Mouse (Mus musculus): ENCODE measurements at regions not wholly inside any gene's neighbourhood (a gene's known extent, or its start where the extent isn't known, plus 50 kb on each side); places are given as distances from the start of the nearest gene placed in this dataset.

- Histone ChIP-seq H3K79me2 (ENCODE audit: control insufficient read depth, insufficient read depth) (no peaks in the 10 kb centered on the region), H3ac (ENCODE audit: control insufficient read depth, insufficient read length) (no peak overlapping the region), H3K27me3 (ENCODE audit: control insufficient read depth, insufficient read depth, insufficient read length) (no peaks in the 10 kb centered on the region), H3K36me3 (ENCODE audit: control insufficient read depth, insufficient read depth) (no peaks in the 10 kb centered on the region), H3K4me3 (no peak overlapping the region), H3K4me2 (ENCODE audit: low read depth) (peak overlapping the region; percentile 20)
- peak in 1 of 3 experiments; percentile 8 for TF ChIP-seq MYOD1 (IDR thresholded peaks at IDR 0.05; ENCODE audit: control insufficient read depth in 1 of 3, insufficient read length in 2 of 3, low read depth in 2 of 3)
- no peak for TF ChIP-seq REST (IDR thresholded peaks at IDR 0.05; ENCODE audit: insufficient read depth, insufficient read length)
- TF ChIP-seq POLR2AphosphoS2 (IDR thresholded peaks at IDR 0.05; ENCODE audit: insufficient read length, low read depth), result no peak
- TF ChIP-seq USF1 (IDR thresholded peaks at IDR 0.05; ENCODE audit: low read depth), result no peak
- TF ChIP-seq POLR2A (IDR thresholded peaks at IDR 0.05; ENCODE audit: insufficient read length, low read depth), result no peak
- peak; percentile 92 for TF ChIP-seq CEBPB (IDR thresholded peaks at IDR 0.05; ENCODE audit: insufficient read depth, poor library complexity, severe bottlenecking)
- no peak for TF ChIP-seq TCF12 (IDR thresholded peaks at IDR 0.05; ENCODE audit: insufficient read depth, poor library complexity, severe bottlenecking)
- no peak for TF ChIP-seq MAX (IDR thresholded peaks at IDR 0.05; ENCODE audit: low read depth)
- TF ChIP-seq TCF3 (IDR thresholded peaks at IDR 0.05; ENCODE audit: insufficient read length, low read depth), result no peak
- no peak for TF ChIP-seq E2F4 (IDR thresholded peaks at IDR 0.05; ENCODE audit: insufficient read depth)
- no peak for TF ChIP-seq MYOG (IDR thresholded peaks at IDR 0.05; ENCODE audit: control insufficient read depth in 1 of 3, insufficient read depth in 1 of 3, insufficient read length in 2 of 3, low read depth in 2 of 3)
- no peak for TF ChIP-seq SRF (IDR thresholded peaks at IDR 0.05; ENCODE audit: control insufficient read depth, insufficient read length, low read depth)
These were observed 54.4 kb upstream of the Ly86 start for GRCm38 (mm10) chr13:37290636-37291035.

- no peaks in the 10 kb centered on the region for H3K27me3 ChIP-seq (ENCODE audit: control insufficient read depth, insufficient read depth, insufficient read length)
- H3K36me3 ChIP-seq (ENCODE audit: control insufficient read depth, insufficient read depth), result no peaks in the 10 kb centered on the region
- H3K79me2 ChIP-seq (ENCODE audit: control insufficient read depth, insufficient read depth), result no peaks in the 10 kb centered on the region
- H3K4me3 ChIP-seq, result no peak overlapping the region
- no peak overlapping the region for H3K4me2 ChIP-seq (ENCODE audit: low read depth)
- no peak overlapping the region for H3ac ChIP-seq (ENCODE audit: control insufficient read depth, insufficient read length)
- TF ChIP-seq POLR2A (IDR thresholded peaks at IDR 0.05; ENCODE audit: insufficient read length, low read depth) (no peak), POLR2AphosphoS2 (IDR thresholded peaks at IDR 0.05; ENCODE audit: insufficient read length, low read depth) (no peak), E2F4 (IDR thresholded peaks at IDR 0.05; ENCODE audit: insufficient read depth) (no peak), TCF3 (IDR thresholded peaks at IDR 0.05; ENCODE audit: insufficient read length, low read depth) (no peak), TCF12 (IDR thresholded peaks at IDR 0.05; ENCODE audit: insufficient read depth, poor library complexity, severe bottlenecking) (no peak), USF1 (IDR thresholded peaks at IDR 0.05; ENCODE audit: low read depth) (no peak), MYOG (IDR thresholded peaks at IDR 0.05; ENCODE audit: control insufficient read depth in 1 of 3, insufficient read depth in 1 of 3, insufficient read length in 2 of 3, low read depth in 2 of 3) (no peak), REST (IDR thresholded peaks at IDR 0.05; ENCODE audit: insufficient read depth, insufficient read length) (no peak), CEBPB (IDR thresholded peaks at IDR 0.05; ENCODE audit: insufficient read depth, poor library complexity, severe bottlenecking) (no peak), SRF (IDR thresholded peaks at IDR 0.05; ENCODE audit: control insufficient read depth, insufficient read length, low read depth) (no peak), MYOD1 (IDR thresholded peaks at IDR 0.05; ENCODE audit: control insufficient read depth in 1 of 3, insufficient read length in 2 of 3, low read depth in 2 of 3) (no peak), MAX (IDR thresholded peaks at IDR 0.05; ENCODE audit: low read depth) (no peak)
These were observed 56.0 kb upstream of the Ly86 start for GRCm38 (mm10) chr13:37288993-37289392.

GRCm38 (mm10) chr13:37282515-37282914, 62.5 kb upstream of the Ly86 start:
- TF ChIP-seq MYOG (IDR thresholded peaks at IDR 0.05; ENCODE audit: control insufficient read depth in 1 of 3, insufficient read depth in 1 of 3, insufficient read length in 2 of 3, low read depth in 2 of 3) (no peak), REST (IDR thresholded peaks at IDR 0.05; ENCODE audit: insufficient read depth, insufficient read length) (no peak), MYOD1 (IDR thresholded peaks at IDR 0.05; ENCODE audit: control insufficient read depth in 1 of 3, insufficient read length in 2 of 3, low read depth in 2 of 3) (no peak), CEBPB (IDR thresholded peaks at IDR 0.05; ENCODE audit: insufficient read depth, poor library complexity, severe bottlenecking) (no peak), POLR2AphosphoS2 (IDR thresholded peaks at IDR 0.05; ENCODE audit: insufficient read length, low read depth) (no peak), E2F4 (IDR thresholded peaks at IDR 0.05; ENCODE audit: insufficient read depth) (no peak), TCF3 (IDR thresholded peaks at IDR 0.05; ENCODE audit: insufficient read length, low read depth) (no peak), SRF (IDR thresholded peaks at IDR 0.05; ENCODE audit: control insufficient read depth, insufficient read length, low read depth) (no peak), POLR2A (IDR thresholded peaks at IDR 0.05; ENCODE audit: insufficient read length, low read depth) (no peak), TCF12 (IDR thresholded peaks at IDR 0.05; ENCODE audit: insufficient read depth, poor library complexity, severe bottlenecking) (no peak), USF1 (IDR thresholded peaks at IDR 0.05; ENCODE audit: low read depth) (no peak), MAX (IDR thresholded peaks at IDR 0.05; ENCODE audit: low read depth) (no peak)
- no peak overlapping the region for H3K4me3 ChIP-seq
- H3K36me3 ChIP-seq (ENCODE audit: control insufficient read depth, insufficient read depth), result no peaks in the 10 kb centered on the region
- no peaks in the 10 kb centered on the region for H3K79me2 ChIP-seq (ENCODE audit: control insufficient read depth, insufficient read depth)
- H3ac ChIP-seq (ENCODE audit: control insufficient read depth, insufficient read length), result no peak overlapping the region
- no peak overlapping the region for H3K4me2 ChIP-seq (ENCODE audit: low read depth)
- H3K27me3 ChIP-seq (ENCODE audit: control insufficient read depth, insufficient read depth, insufficient read length), result no peaks in the 10 kb centered on the region

GRCm38 (mm10) chr13:37279078-37279789, 65.8 kb upstream of the Ly86 start:
- H3ac ChIP-seq (ENCODE audit: control insufficient read depth, insufficient read length), result no peak overlapping the region
- no peaks in the 10 kb centered on the region for H3K79me2 ChIP-seq (ENCODE audit: control insufficient read depth, insufficient read depth)
- H3K36me3 ChIP-seq (ENCODE audit: control insufficient read depth, insufficient read depth), result no peaks in the 10 kb centered on the region
- no peak overlapping the region for H3K4me3 ChIP-seq
- TF ChIP-seq MYOG (IDR thresholded peaks at IDR 0.05; ENCODE audit: control insufficient read depth in 1 of 3, insufficient read depth in 1 of 3, insufficient read length in 2 of 3, low read depth in 2 of 3) (no peak), MYOD1 (IDR thresholded peaks at IDR 0.05; ENCODE audit: control insufficient read depth in 1 of 3, insufficient read length in 2 of 3, low read depth in 2 of 3) (no peak), SRF (IDR thresholded peaks at IDR 0.05; ENCODE audit: control insufficient read depth, insufficient read length, low read depth) (no peak), MAX (IDR thresholded peaks at IDR 0.05; ENCODE audit: low read depth) (no peak), E2F4 (IDR thresholded peaks at IDR 0.05; ENCODE audit: insufficient read depth) (no peak), POLR2AphosphoS2 (IDR thresholded peaks at IDR 0.05; ENCODE audit: insufficient read length, low read depth) (no peak), TCF3 (IDR thresholded peaks at IDR 0.05; ENCODE audit: insufficient read length, low read depth) (no peak), USF1 (IDR thresholded peaks at IDR 0.05; ENCODE audit: low read depth) (no peak), CEBPB (IDR thresholded peaks at IDR 0.05; ENCODE audit: insufficient read depth, poor library complexity, severe bottlenecking) (no peak), REST (IDR thresholded peaks at IDR 0.05; ENCODE audit: insufficient read depth, insufficient read length) (no peak), POLR2A (IDR thresholded peaks at IDR 0.05; ENCODE audit: insufficient read length, low read depth) (no peak), TCF12 (IDR thresholded peaks at IDR 0.05; ENCODE audit: insufficient read depth, poor library complexity, severe bottlenecking) (no peak)
- no peaks in the 10 kb centered on the region for H3K27me3 ChIP-seq (ENCODE audit: control insufficient read depth, insufficient read depth, insufficient read length)
- no peak overlapping the region for H3K4me2 ChIP-seq (ENCODE audit: low read depth)

Measured in myocyte (in vitro differentiated cells).